Mouse (Mus musculus): Measurements from ENCODE around the gene Luzp4. TPM values are rescaled to one million over a fixed set of nuclear protein-coding genes. Genes with fewer than 3 reads are reported as not detected.
"Not testable (repeated sequence)": the region's sequence is repeated elsewhere in the genome, so short reads cannot be mapped to it uniquely, and the experiment has no call there.

Luzp4 gene
- not detected in 2 replicates for polyA plus RNA-seq (2016; fragmentation: Nextera tagmentation; extraction: Ambion mirVana)

DNA sequence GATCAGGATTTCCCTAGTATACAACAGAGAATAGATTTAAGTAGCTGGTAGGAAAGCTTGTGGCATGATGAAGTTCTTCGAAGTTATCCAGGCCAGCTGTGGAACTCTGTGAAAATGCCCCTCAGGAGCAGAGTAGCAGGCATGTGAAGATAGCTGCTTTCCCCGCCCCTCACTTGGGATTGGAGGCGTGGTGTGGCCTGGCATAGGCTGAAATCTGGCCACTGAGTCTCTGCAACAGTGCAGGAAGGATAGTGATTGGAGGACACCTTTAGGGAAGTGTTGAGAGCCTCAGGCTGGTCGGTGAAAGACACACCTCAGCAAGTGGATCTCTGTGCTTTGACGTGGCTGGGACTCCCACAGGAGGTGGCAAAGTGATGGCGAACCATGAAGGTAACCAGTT lies at the start of gene Luzp4:
Luzp4 (plus strand) TSS at position 301 of the 400 bp plus-strand sequence.
- WGBS = 76% methylated on average over 5 of the region's 6 CpGs
- not testable (repeated sequence) for DNase-seq (ENCODE audit: low spot score); H3K27me3 ChIP-seq (ENCODE audit: insufficient read depth, poor library complexity, severe bottlenecking); H3K9me3 ChIP-seq; H3K4me1 ChIP-seq; H3K27ac ChIP-seq; H3K36me3 ChIP-seq; H3K4me3 ChIP-seq

DNA sequence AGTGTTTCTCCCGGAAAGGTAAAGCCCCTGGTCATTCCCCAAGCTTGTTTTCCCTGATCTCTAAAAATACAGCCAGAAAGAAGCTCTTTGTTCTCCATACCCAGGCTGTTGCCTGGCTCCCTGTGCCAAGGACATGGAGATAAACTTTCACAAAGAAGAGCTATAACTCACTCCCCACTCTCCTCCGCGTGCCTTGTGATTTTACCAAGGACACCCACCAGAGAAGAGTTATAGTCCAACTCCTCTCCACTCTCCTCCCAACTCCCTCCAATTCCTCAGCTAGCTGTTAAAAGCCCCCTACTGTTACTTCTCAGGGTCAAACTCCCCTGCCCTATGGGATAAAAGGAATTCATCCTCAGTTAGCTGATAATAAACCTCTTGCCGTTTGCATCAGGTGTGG lies 15.6 kb upstream of the Luzp4 start:
- not testable (repeated sequence) for DNase-seq (ENCODE audit: low spot score); H3K4me3 ChIP-seq; H3K27ac ChIP-seq; H3K27me3 ChIP-seq (ENCODE audit: insufficient read depth, poor library complexity, severe bottlenecking); H3K4me1 ChIP-seq; H3K36me3 ChIP-seq; H3K9me3 ChIP-seq
- 89% methylated on average over 4 of the region's 4 CpGs for WGBS

Other genes with a start within 250 kb of the Luzp4 start
- gene Gm8334, start 242.5 kb upstream of the Luzp4 start, polyA plus RNA-seq (2016; fragmentation: Nextera tagmentation; extraction: Ambion mirVana) = not detected in 2 replicates
- gene Gm15127, start 194.0 kb upstream of the Luzp4 start, polyA plus RNA-seq (2016; fragmentation: Nextera tagmentation; extraction: Ambion mirVana) = not detected in 2 replicates
- not detected in 2 replicates for gene Ott, start 216.6 kb downstream of the Luzp4 start, polyA plus RNA-seq (2016; fragmentation: Nextera tagmentation; extraction: Ambion mirVana)

All from heart, embryonic 10.5 days (tissue).